Mouse (Mus musculus) MEL (cell line): ENCODE data around the gene Selenow. TPM values are rescaled to one million over a fixed set of nuclear protein-coding genes. Genes with fewer than 3 reads are reported as not detected.

Experiments
- DNase-seq: peaks from one replicate; pipeline ENCODE4 v3.0.0; 2011; ENCODE audit warnings: low read depth, low spot score
- H3K27ac ChIP-seq: 2 replicates; pipeline ENCODE4 v1.5.1; 2012; ENCODE audit warnings: low read depth, mild to moderate bottlenecking, control low read depth, low read length, moderate library complexity; ENCODE audit not compliant: control insufficient read depth
- H3K27me3 ChIP-seq, 2 experiments: fragments of 150-350 bp in 1 of 2; sonication (generic) in 1 of 2; 2 replicates each; pipeline ENCODE4 v1.6.1; 2012; ENCODE audit warnings: low read length in 2 of 2, mild to moderate bottlenecking in 2 of 2, improper control_type of control experiment in 1 of 2, moderate library complexity in 1 of 2; ENCODE audit not compliant: insufficient read depth in 2 of 2, control insufficient read depth in 1 of 2
- H3K36me3 ChIP-seq, 2 experiments: 2 replicates each; pipeline ENCODE4 v1.6.1; 2012 to 2014; ENCODE audit warnings: low read length in 2 of 2, improper control_type of control experiment in 1 of 2, inconsistent platforms in 1 of 2, mild to moderate bottlenecking in 1 of 2; ENCODE audit not compliant: insufficient read depth in 2 of 2, control insufficient read depth in 1 of 2
- H3K4me1 ChIP-seq, 2 experiments: fragments of 150-350 bp in 1 of 2; sonication (generic) in 1 of 2; 2 replicates each; pipeline ENCODE4 v1.6.1; 2012; ENCODE audit warnings: low read length in 2 of 2, improper control_type of control experiment in 1 of 2, mild to moderate bottlenecking in 1 of 2; ENCODE audit not compliant: insufficient read depth in 2 of 2, control insufficient read depth in 1 of 2
- H3K4me3 ChIP-seq, 2 experiments: fragments of 150-350 bp in 1 of 2; sonication (generic) in 1 of 2; 2 replicates each; pipeline ENCODE4 v1.5.1; 2012; ENCODE audit warnings: low read depth in 2 of 2, low read length in 2 of 2, mild to moderate bottlenecking in 2 of 2, moderate library complexity in 2 of 2, control low read depth in 1 of 2, improper control_type of control experiment in 1 of 2; ENCODE audit not compliant: control insufficient read depth in 1 of 2, insufficient read depth in 1 of 2
- H3K79me2 ChIP-seq: 2 replicates; pipeline ENCODE4 v1.6.1; 2012; ENCODE audit warnings: mild to moderate bottlenecking, low read length, moderate library complexity; ENCODE audit not compliant: control insufficient read depth, poor library complexity, insufficient read depth
- H3K9ac ChIP-seq: 2 replicates; pipeline ENCODE4 v1.6.1; 2012; ENCODE audit warnings: low read depth, mild to moderate bottlenecking, control low read depth, low read length, moderate library complexity; ENCODE audit not compliant: control insufficient read depth, poor library complexity, severe bottlenecking
- H3K9me3 ChIP-seq: fragments of 150-350 bp; sonication (generic); replicated peaks from 2 replicates; pipeline ENCODE4 v1.6.1; 2012; ENCODE audit warnings: mild to moderate bottlenecking, low read length, improper control_type of control experiment, moderate library complexity; ENCODE audit not compliant: insufficient read depth
- BHLHE40 ChIP-seq: IDR thresholded peaks from 2 replicates; pipeline ENCODE4 v1.6.1; 2012; ENCODE audit warnings: low read depth, mild to moderate bottlenecking, inconsistent platforms, low read length, improper control_type of control experiment, borderline replicate concordance
- CHD1 ChIP-seq: IDR thresholded peaks from 2 replicates; pipeline ENCODE4 v1.6.1; 2012; ENCODE audit warnings: low read depth, mild to moderate bottlenecking, inconsistent platforms, low read length, improper control_type of control experiment
- CHD2 ChIP-seq: IDR thresholded peaks from 2 replicates; pipeline ENCODE4 v1.6.1; 2011; ENCODE audit warnings: low read length, improper control_type of control experiment
- E2F4 ChIP-seq: IDR thresholded peaks from 2 replicates; pipeline ENCODE4 v1.6.1; 2011; ENCODE audit warnings: low read depth, low read length, improper control_type of control experiment, borderline replicate concordance
- ELF1 ChIP-seq: IDR thresholded peaks from 2 replicates; pipeline ENCODE4 v1.6.1; 2014; ENCODE audit warnings: low read depth, mild to moderate bottlenecking, inconsistent platforms, low read length, improper control_type of control experiment, moderate library complexity
- EP300 ChIP-seq, 2 experiments: IDR thresholded peaks; 2 replicates each; pipeline ENCODE4 v1.6.1; 2011; ENCODE audit warnings: improper control_type of control experiment in 2 of 2, low read length in 2 of 2, low read depth in 1 of 2, mild to moderate bottlenecking in 1 of 2
- ETS1 ChIP-seq: IDR thresholded peaks from 2 replicates; pipeline ENCODE4 v1.6.1; 2012; ENCODE audit warnings: low read depth, mild to moderate bottlenecking, inconsistent platforms, low read length, improper control_type of control experiment, moderate library complexity
- GABPA ChIP-seq: IDR thresholded peaks from 2 replicates; pipeline ENCODE4 v1.6.1; 2012; ENCODE audit warnings: low read depth, mild to moderate bottlenecking, inconsistent platforms, low read length, improper control_type of control experiment, moderate library complexity
- HCFC1 ChIP-seq: IDR thresholded peaks from 2 replicates; pipeline ENCODE4 v1.6.1; 2012; ENCODE audit warnings: low read depth, mild to moderate bottlenecking, inconsistent platforms, low read length, improper control_type of control experiment, moderate library complexity
- JUND ChIP-seq: IDR thresholded peaks from 2 replicates; pipeline ENCODE4 v1.6.1; 2011; ENCODE audit warnings: low read depth, mild to moderate bottlenecking, improper control_type of control experiment, low read length
- MAFK ChIP-seq: IDR thresholded peaks from 2 replicates; pipeline ENCODE4 v1.6.1; 2011; ENCODE audit warnings: low read depth, mild to moderate bottlenecking, low read length, improper control_type of control experiment, borderline replicate concordance
- MAX ChIP-seq: IDR thresholded peaks from 2 replicates; pipeline ENCODE4 v1.6.1; 2011; ENCODE audit warnings: low read length, improper control_type of control experiment
- MAZ ChIP-seq: IDR thresholded peaks from 2 replicates; pipeline ENCODE4 v1.6.1; 2012; ENCODE audit warnings: low read depth, mild to moderate bottlenecking, inconsistent platforms, low read length, improper control_type of control experiment
- MEF2A ChIP-seq: IDR thresholded peaks from 2 replicates; pipeline ENCODE4 v1.6.1; 2014; ENCODE audit warnings: low read depth, mild to moderate bottlenecking, inconsistent platforms, low read length, improper control_type of control experiment; ENCODE audit not compliant: poor library complexity, insufficient replicate concordance, severe bottlenecking; ENCODE audit errors: extremely low read depth
- MXI1 ChIP-seq: IDR thresholded peaks from 2 replicates; pipeline ENCODE4 v1.6.1; 2011; ENCODE audit warnings: mild to moderate bottlenecking, low read depth, low read length, improper control_type of control experiment
- MYB ChIP-seq: IDR thresholded peaks from 2 replicates; pipeline ENCODE4 v1.6.1; 2011; ENCODE audit warnings: mild to moderate bottlenecking, low read depth, low read length, improper control_type of control experiment
- MYC ChIP-seq: IDR thresholded peaks from 2 replicates; pipeline ENCODE4 v1.6.1; 2011; ENCODE audit warnings: low read depth, mild to moderate bottlenecking, low read length, improper control_type of control experiment, moderate library complexity
- POLR2A ChIP-seq, 2 experiments: IDR thresholded peaks; 2 replicates each; pipeline ENCODE4 v1.6.1; 2011 to 2012; ENCODE audit warnings: low read length in 2 of 2, mild to moderate bottlenecking in 2 of 2, control low read depth in 1 of 2, improper control_type of control experiment in 1 of 2, low read depth in 1 of 2, moderate library complexity in 1 of 2; ENCODE audit not compliant: control insufficient read depth in 1 of 2, insufficient read depth in 1 of 2, poor library complexity in 1 of 2
- SIN3A ChIP-seq: IDR thresholded peaks from 2 replicates; pipeline ENCODE4 v1.6.1; 2012; ENCODE audit warnings: low read length, improper control_type of control experiment, inconsistent platforms
- TAL1 ChIP-seq: IDR thresholded peaks from 2 replicates; pipeline ENCODE4 v1.6.1; 2012; ENCODE audit warnings: mild to moderate bottlenecking, inconsistent platforms, low read length, moderate library complexity, mixed read lengths
- TBP ChIP-seq: IDR thresholded peaks from 2 replicates; pipeline ENCODE4 v1.8.0; 2011; ENCODE audit warnings: low read depth, low read length, improper control_type of control experiment
- TCF12 ChIP-seq: IDR thresholded peaks from 2 replicates; pipeline ENCODE4 v1.6.1; 2014; ENCODE audit warnings: low read depth, mild to moderate bottlenecking, inconsistent platforms, low read length, improper control_type of control experiment, moderate library complexity
- USF1 ChIP-seq: IDR thresholded peaks from 2 replicates; pipeline ENCODE4 v1.6.1; 2014; ENCODE audit warnings: low read depth, mild to moderate bottlenecking, inconsistent platforms, low read length, improper control_type of control experiment, moderate library complexity
- USF2 ChIP-seq, 2 experiments: IDR thresholded peaks; 2 replicates each; pipeline ENCODE4 v1.6.1; 2011 to 2012; ENCODE audit warnings: improper control_type of control experiment in 2 of 2, low read length in 2 of 2, borderline replicate concordance in 1 of 2, inconsistent platforms in 1 of 2, low read depth in 1 of 2, mild to moderate bottlenecking in 1 of 2; ENCODE audit not compliant: insufficient read depth in 1 of 2
- ZC3H11A ChIP-seq: IDR thresholded peaks from 2 replicates; pipeline ENCODE4 v1.6.1; 2012; ENCODE audit warnings: low read depth, mild to moderate bottlenecking, inconsistent platforms, low read length, improper control_type of control experiment
- ZKSCAN1 ChIP-seq: IDR thresholded peaks from 2 replicates; pipeline ENCODE4 v1.6.1; 2012; ENCODE audit warnings: low read depth, mild to moderate bottlenecking, inconsistent platforms, low read length, improper control_type of control experiment, moderate library complexity
- ZMIZ1 ChIP-seq: IDR thresholded peaks from 2 replicates; pipeline ENCODE4 v1.6.1; 2012; ENCODE audit warnings: low read depth, mild to moderate bottlenecking, inconsistent platforms, low read length, improper control_type of control experiment, moderate library complexity
- ZNF384 ChIP-seq: IDR thresholded peaks from 2 replicates; pipeline ENCODE4 v1.6.1; 2012; ENCODE audit warnings: low read depth, mild to moderate bottlenecking, inconsistent platforms, low read length, improper control_type of control experiment
- polyA plus RNA-seq, 2 experiments: library from polyadenylated mRNA; stranded (reverse) in 1 of 2; unstranded in 1 of 2; fragments of >175 nt in 1 of 2; fragments of >200 nt in 1 of 2; gene quantifications; 2 replicates each; pipeline versions ENCODE4 v1.2.1 to v1.2.4; 2012; ENCODE audit warnings: low replicate concordance in 2 of 2, low read depth in 1 of 2; ENCODE audit not compliant: insufficient read length in 2 of 2, insufficient read depth in 1 of 2, missing spikeins in 1 of 2
- total RNA-seq: library from RNA; depleted of rRNA; stranded (reverse); fragments of 300-350 nt; gene quantifications from 2 replicates; pipeline ENCODE4 v1.2.3, GENCODE M21; 2012

Gene Selenow
- total and polyA plus RNA-seq, 3 experiments, result 13.1 to 71.2 TPM; not detected in 1

DNA sequence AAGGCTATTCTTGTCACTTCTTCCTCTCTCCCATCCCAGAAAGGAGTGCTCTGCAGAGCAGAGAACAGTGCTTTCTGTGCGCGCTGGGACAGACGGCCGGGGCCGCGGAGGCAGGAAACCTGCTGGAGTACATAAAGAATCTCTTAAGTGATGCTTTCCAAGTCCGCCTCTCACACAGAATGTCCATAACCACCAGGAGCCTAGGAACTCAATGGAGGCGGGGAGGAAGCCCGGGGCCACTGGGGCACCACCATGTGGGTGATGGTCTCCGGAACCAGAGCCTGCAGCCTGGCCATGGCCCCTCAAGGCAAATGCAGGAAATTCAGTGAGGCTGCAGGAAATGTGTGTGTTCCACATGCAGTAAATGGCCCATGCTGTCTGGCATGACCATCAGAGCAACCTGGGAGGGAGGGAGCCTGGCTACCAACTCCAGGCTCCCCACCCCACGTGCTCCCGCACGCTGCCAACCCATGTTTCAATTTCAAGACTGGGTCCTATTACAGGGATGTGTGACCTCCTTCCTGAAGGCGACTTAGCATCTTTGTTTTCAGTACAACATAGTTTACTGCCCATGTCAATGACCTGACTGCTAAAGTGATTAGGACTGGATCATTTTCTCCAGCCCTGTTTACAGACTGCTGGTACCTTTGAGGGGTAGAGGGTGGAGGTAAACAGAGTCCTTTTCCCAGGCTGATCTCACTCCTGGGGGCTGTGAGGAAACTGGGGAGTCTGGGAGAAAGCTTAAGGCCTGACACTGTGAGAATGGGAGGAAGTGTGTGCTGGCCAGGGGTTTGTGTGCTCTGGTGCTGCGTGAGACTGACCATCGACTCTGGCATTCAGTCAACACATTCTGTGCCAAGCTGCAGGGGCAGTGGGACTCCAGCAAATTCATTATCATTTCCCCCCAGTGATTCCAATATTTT lies 11.5 kb upstream of the Selenow start:
- Histone ChIP-seq H3K27ac (no peak overlapping the region), H3K4me1 (peaks cover 0 to 5% of the 10 kb centered on the region in 2 experiments; a peak in 2 of 4 replicates), H3K9me3 (no peaks in the 10 kb centered on the region), H3K36me3 (peaks cover 2 to 9% of the 10 kb centered on the region in 2 experiments; a peak in 3 of 4 replicates), H3K27me3 (no peaks in the 10 kb centered on the region), H3K79me2 (no peaks in the 10 kb centered on the region), H3K9ac (no peak overlapping the region), H3K4me3 (no peak overlapping the region)
- TF ChIP-seq E2F4, result no peak
- TF ChIP-seq MYC, result no peak
- no peak for TF ChIP-seq MYB
- no peak for TF ChIP-seq POLR2A (IDR thresholded peaks at IDR 0.05; ENCODE audit: control insufficient read depth in 1 of 2, insufficient read depth in 1 of 2, low read depth in 1 of 2, low read length in 2 of 2, poor library complexity in 1 of 2)
- no peak for TF ChIP-seq CHD1
- no peak for TF ChIP-seq CHD2
- TF ChIP-seq USF2 (IDR thresholded peaks at IDR 0.05; ENCODE audit: borderline replicate concordance in 1 of 2, insufficient read depth in 1 of 2, low read depth in 1 of 2, low read length in 2 of 2), result no peak
- TF ChIP-seq SIN3A, result no peak
- no peak for TF ChIP-seq TBP
- no peak for TF ChIP-seq MAX
- TF ChIP-seq BHLHE40, result no peak
- TF ChIP-seq GABPA, result no peak
- TF ChIP-seq HCFC1, result no peak
- TF ChIP-seq MAZ, result no peak
- no peak for TF ChIP-seq USF1
- TF ChIP-seq EP300 (IDR thresholded peaks at IDR 0.05; ENCODE audit: low read depth in 1 of 2, low read length in 2 of 2), result no peak
- no peak for TF ChIP-seq ELF1
- no peak for TF ChIP-seq MAFK
- TF ChIP-seq ZMIZ1, result no peak
- TF ChIP-seq TCF12, result no peak
- DNase-seq, result no peak

DNA sequence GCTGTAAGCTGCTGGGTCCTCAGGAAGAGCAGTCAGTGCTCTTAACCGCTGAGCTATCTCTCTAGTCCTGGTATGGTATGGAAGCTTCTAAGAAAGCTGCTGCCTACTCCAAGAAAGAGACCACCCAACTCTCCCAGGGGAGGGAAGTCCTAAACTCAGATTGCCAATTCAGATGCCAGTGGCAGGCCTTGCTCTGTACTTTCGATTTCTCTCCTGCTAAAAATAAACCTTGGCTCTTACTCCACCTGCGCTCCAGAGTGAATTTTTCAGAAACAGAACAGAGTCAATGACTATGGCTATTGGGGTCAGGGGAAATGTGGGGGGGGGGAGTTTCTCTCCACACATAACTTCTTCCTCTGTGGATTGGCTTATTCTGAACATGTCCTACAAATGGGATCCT lies 9.4 kb upstream of the Selenow start:
- TF ChIP-seq ETS1 (no peak), MYB (no peak), ZKSCAN1 (no peak), ZNF384 (no peak), MXI1 (no peak), JUND (no peak), TAL1 (no peak), MEF2A (no peak), ZC3H11A (no peak), CHD1 (no peak), POLR2A (IDR thresholded peaks at IDR 0.05; ENCODE audit: control insufficient read depth in 1 of 2, insufficient read depth in 1 of 2, low read depth in 1 of 2, low read length in 2 of 2, poor library complexity in 1 of 2) (no peak), ZMIZ1 (no peak), HCFC1 (no peak), EP300 (IDR thresholded peaks at IDR 0.05; ENCODE audit: low read depth in 1 of 2, low read length in 2 of 2) (no peak), MAFK (no peak), ELF1 (no peak), MAX (no peak)
- H3K79me2 ChIP-seq, result no peaks in the 10 kb centered on the region
- H3K27ac ChIP-seq, result no peak overlapping the region
- DNase-seq, result no peak
- H3K4me1 ChIP-seq, result peaks cover 0 to 5% of the 10 kb centered on the region in 2 experiments; a peak in 2 of 4 replicates
- H3K9me3 ChIP-seq, result no peaks in the 10 kb centered on the region
- no peaks in the 10 kb centered on the region for H3K27me3 ChIP-seq
- peaks cover 1 to 2% of the 10 kb centered on the region in 2 experiments; a peak in 2 of 4 replicates for H3K36me3 ChIP-seq
- H3K4me3 ChIP-seq, result no peak overlapping the region
- no peak overlapping the region for H3K9ac ChIP-seq
